Mouse (Mus musculus): ENCODE results near the gene Tmem81. TPM values are rescaled to one million over a fixed set of nuclear protein-coding genes. Genes with fewer than 3 reads are reported as not detected.
"Not testable (repeated sequence)": the region's sequence is repeated elsewhere in the genome, so short reads cannot be mapped to it uniquely, and the experiment has no call there.

Tmem81 gene
- 1.2 and 1.5 TPM in 2 replicates for polyA plus RNA-seq (2012; ENCODE audit: insufficient read depth, insufficient read length, missing spikeins)

GRCm38 (mm10) chr1:132506058-132506457, at the start of gene Tmem81:
Tmem81 (plus strand) TSS chr1:132506230.
- H3K27ac ChIP-seq (replicated peaks; ENCODE audit: low read depth, low read length), result no peak within 1 kb of the TSS
- H3K4me3 ChIP-seq (ENCODE audit: insufficient read depth, low read depth, low read length), result no peak within 1 kb of the TSS
- no peaks in the 10 kb centered on the region for H3K4me1 ChIP-seq (ENCODE audit: control insufficient read depth, insufficient read depth, insufficient read length, low read length)

GRCm38 (mm10) chr1:132464651-132465050, 41.4 kb upstream of the Tmem81 start:
- H3K27ac ChIP-seq (replicated peaks; ENCODE audit: low read depth, low read length), result no peak overlapping the region
- no peak overlapping the region for H3K4me3 ChIP-seq (ENCODE audit: insufficient read depth, low read depth, low read length)
- no peaks in the 10 kb centered on the region for H3K4me1 ChIP-seq (ENCODE audit: control insufficient read depth, insufficient read depth, insufficient read length, low read length)

GRCm38 (mm10) chr1:132468926-132469325, 37.1 kb upstream of the Tmem81 start:
- H3K4me1 ChIP-seq (ENCODE audit: control insufficient read depth, insufficient read depth, insufficient read length, low read length), result no peaks in the 10 kb centered on the region; the same call in 1 of the 2 replicates
- H3K27ac ChIP-seq (replicated peaks; ENCODE audit: low read depth, low read length), result no peak overlapping the region
- H3K4me3 ChIP-seq (ENCODE audit: insufficient read depth, low read depth, low read length), result no peak overlapping the region

- Histone ChIP-seq H3K4me3 (ENCODE audit: insufficient read depth, low read depth, low read length) (no peak overlapping the region), H3K27ac (replicated peaks; ENCODE audit: low read depth, low read length) (no peak overlapping the region), H3K4me1 (ENCODE audit: control insufficient read depth, insufficient read depth, insufficient read length, low read length) (no peaks in the 10 kb centered on the region; the same call in 1 of the 2 replicates)
Observed at GRCm38 (mm10) chr1:132469519-132469918, 36.5 kb upstream of the Tmem81 start.

- H3K27ac ChIP-seq (replicated peaks; ENCODE audit: low read depth, low read length); H3K4me1 ChIP-seq (ENCODE audit: control insufficient read depth, insufficient read depth, insufficient read length, low read length); H3K4me3 ChIP-seq (ENCODE audit: insufficient read depth, low read depth, low read length): not testable (repeated sequence)
Observed at GRCm38 (mm10) chr1:132470031-132470430, 36.0 kb upstream of the Tmem81 start.

- Histone ChIP-seq H3K4me3 (ENCODE audit: insufficient read depth, low read depth, low read length) (no peak overlapping the region), H3K4me1 (ENCODE audit: control insufficient read depth, insufficient read depth, insufficient read length, low read length) (no peaks in the 10 kb centered on the region; the same call in 1 of the 2 replicates), H3K27ac (replicated peaks; ENCODE audit: low read depth, low read length) (no peak overlapping the region)
Observed at GRCm38 (mm10) chr1:132471032-132471431, 35.0 kb upstream of the Tmem81 start.

GRCm38 (mm10) chr1:132471499-132471898, 34.5 kb upstream of the Tmem81 start:
- H3K4me1 ChIP-seq (ENCODE audit: control insufficient read depth, insufficient read depth, insufficient read length, low read length), result no peaks in the 10 kb centered on the region; the same call in 1 of the 2 replicates
- no peak overlapping the region for H3K4me3 ChIP-seq (ENCODE audit: insufficient read depth, low read depth, low read length)
- no peak overlapping the region for H3K27ac ChIP-seq (replicated peaks; ENCODE audit: low read depth, low read length)

- H3K4me1 ChIP-seq (ENCODE audit: control insufficient read depth, insufficient read depth, insufficient read length, low read length), result no peaks in the 10 kb centered on the region; the same call in 1 of the 2 replicates
- no peak overlapping the region for H3K4me3 ChIP-seq (ENCODE audit: insufficient read depth, low read depth, low read length)
- no peak overlapping the region for H3K27ac ChIP-seq (replicated peaks; ENCODE audit: low read depth, low read length)
Observed at GRCm38 (mm10) chr1:132472537-132472936, 33.5 kb upstream of the Tmem81 start.

GRCm38 (mm10) chr1:132474496-132474895, 31.5 kb upstream of the Tmem81 start:
- Histone ChIP-seq H3K27ac (replicated peaks; ENCODE audit: low read depth, low read length) (no peak overlapping the region), H3K4me3 (ENCODE audit: insufficient read depth, low read depth, low read length) (no peak overlapping the region), H3K4me1 (ENCODE audit: control insufficient read depth, insufficient read depth, insufficient read length, low read length) (peaks cover 2% of the 10 kb centered on the region; the same call in 1 of the 2 replicates)

GRCm38 (mm10) chr1:132476575-132476927, 29.5 kb upstream of the Tmem81 start:
- H3K4me1 ChIP-seq (ENCODE audit: control insufficient read depth, insufficient read depth, insufficient read length, low read length), result 0 out of 2 replicates have a peak, but pooled peaks cover 2% of the 10 kb centered on the region
- H3K4me3 ChIP-seq (ENCODE audit: insufficient read depth, low read depth, low read length), result peak overlapping the region; percentile 69
- H3K27ac ChIP-seq (replicated peaks; ENCODE audit: low read depth, low read length), result peak overlapping the region; percentile 57

GRCm38 (mm10) chr1:132476928-132477691, 28.9 kb upstream of the Tmem81 start, which contains the start of gene Rbbp5:
Rbbp5 (plus strand) TSS chr1:132477365.
- peak within 1 kb of the TSS; percentile 88 for H3K4me3 ChIP-seq (ENCODE audit: insufficient read depth, low read depth, low read length)
- H3K4me1 ChIP-seq (ENCODE audit: control insufficient read depth, insufficient read depth, insufficient read length, low read length), result 0 out of 2 replicates have a peak, but pooled peaks cover 2% of the 10 kb centered on the region
- H3K27ac ChIP-seq (replicated peaks; ENCODE audit: low read depth, low read length), result peak within 1 kb of the TSS; percentile 70

GRCm38 (mm10) chr1:132479438-132479837, 26.6 kb upstream of the Tmem81 start:
- Histone ChIP-seq H3K27ac (replicated peaks; ENCODE audit: low read depth, low read length) (no peak overlapping the region), H3K4me1 (ENCODE audit: control insufficient read depth, insufficient read depth, insufficient read length, low read length) (0 out of 2 replicates have a peak, but pooled peaks cover 2% of the 10 kb centered on the region), H3K4me3 (ENCODE audit: insufficient read depth, low read depth, low read length) (no peak overlapping the region)

GRCm38 (mm10) chr1:132481619-132482018, 24.4 kb upstream of the Tmem81 start:
- Histone ChIP-seq H3K4me3 (ENCODE audit: insufficient read depth, low read depth, low read length) (no peak overlapping the region), H3K27ac (replicated peaks; ENCODE audit: low read depth, low read length) (no peak overlapping the region), H3K4me1 (ENCODE audit: control insufficient read depth, insufficient read depth, insufficient read length, low read length) (0 out of 2 replicates have a peak, but pooled peaks cover 2% of the 10 kb centered on the region)

- H3K4me3 ChIP-seq (ENCODE audit: insufficient read depth, low read depth, low read length), result no peak overlapping the region
- H3K4me1 ChIP-seq (ENCODE audit: control insufficient read depth, insufficient read depth, insufficient read length, low read length), result 0 out of 2 replicates have a peak, but pooled peaks cover 2% of the 10 kb centered on the region
- H3K27ac ChIP-seq (replicated peaks; ENCODE audit: low read depth, low read length), result no peak overlapping the region
Observed at GRCm38 (mm10) chr1:132483234-132483633, 22.8 kb upstream of the Tmem81 start.

GRCm38 (mm10) chr1:132483759-132484158, 22.3 kb upstream of the Tmem81 start:
- Histone ChIP-seq H3K4me3 (ENCODE audit: insufficient read depth, low read depth, low read length) (no peak overlapping the region), H3K4me1 (ENCODE audit: control insufficient read depth, insufficient read depth, insufficient read length, low read length) (no peaks in the 10 kb centered on the region), H3K27ac (replicated peaks; ENCODE audit: low read depth, low read length) (no peak overlapping the region)

GRCm38 (mm10) chr1:132500535-132500934, 5.5 kb upstream of the Tmem81 start:
- H3K4me1 ChIP-seq (ENCODE audit: control insufficient read depth, insufficient read depth, insufficient read length, low read length), result no peaks in the 10 kb centered on the region

More at GRCm38 (mm10) chr1:132500535-132500934, 5.5 kb upstream of the Tmem81 start:
- H3K4me3 ChIP-seq (ENCODE audit: insufficient read depth, low read depth, low read length), result no peak overlapping the region
- H3K27ac ChIP-seq (replicated peaks; ENCODE audit: low read depth, low read length), result no peak overlapping the region

All from brown adipose tissue, adult 24 weeks (tissue).